Mouse (Mus musculus) E14TG2a.4 (cell line): Measurements from ENCODE around the gene Mras.
A peak's percentile ranks its signal among the peaks of the same experiment; 100 is the strongest.

Experiments
- H3K27me3 ChIP-seq: 2 replicates; pipeline ENCODE4 v1.6.1; 2014; ENCODE audit warnings: low read length, control low read depth; ENCODE audit not compliant: insufficient read depth
- H3K36me3 ChIP-seq: 2 replicates; pipeline ENCODE4 v1.6.1; 2014; ENCODE audit warnings: low read length, control low read depth; ENCODE audit not compliant: insufficient read depth
- H3K4me1 ChIP-seq: replicated peaks from 2 replicates; pipeline ENCODE4 v1.6.1; 2014; ENCODE audit warnings: low read depth, low read length, control low read depth
- H3K4me3 ChIP-seq: replicated peaks from 2 replicates; pipeline ENCODE4 v1.5.1; 2014; ENCODE audit warnings: mild to moderate bottlenecking, low read length
- H3K9me3 ChIP-seq: 2 replicates; pipeline ENCODE4 v1.6.1; 2014; ENCODE audit warnings: low read length, control low read depth
- CTCF ChIP-seq: conservative IDR thresholded peaks from 2 replicates; pipeline ENCODE4 v1.5.1; 2014; ENCODE audit warnings: low read length
- NANOG ChIP-seq: IDR thresholded peaks from 2 replicates; pipeline ENCODE4 v1.6.1; 2014; ENCODE audit warnings: borderline replicate concordance, low read length, mixed read lengths
- POU5F1 ChIP-seq: IDR thresholded peaks from 2 replicates; pipeline ENCODE4 v1.6.1; 2014; ENCODE audit warnings: low read length, borderline replicate concordance

Mras gene

GRCm38 (mm10) chr9:99363076-99363475 is 74.1 kb downstream of the Mras start:
- peaks cover 5% of the 10 kb centered on the region for H3K27me3 ChIP-seq
- H3K4me1 ChIP-seq, result peaks cover 32% of the 10 kb centered on the region
- H3K36me3 ChIP-seq, result no peaks in the 10 kb centered on the region
- no peak for TF ChIP-seq NANOG
- no peak for TF ChIP-seq POU5F1
- TF ChIP-seq CTCF, result no peak
- H3K4me3 ChIP-seq, result no peak overlapping the region
- H3K9me3 ChIP-seq, result no peaks in the 10 kb centered on the region

GRCm38 (mm10) chr9:99361946-99362345 is 75.2 kb downstream of the Mras start:
- peaks cover 38% of the 10 kb centered on the region for H3K4me1 ChIP-seq
- no peaks in the 10 kb centered on the region for H3K36me3 ChIP-seq
- TF ChIP-seq POU5F1, result no peak
- no peak for TF ChIP-seq CTCF
- TF ChIP-seq NANOG, result no peak
- peaks cover 16% of the 10 kb centered on the region for H3K27me3 ChIP-seq
- H3K4me3 ChIP-seq, result no peak overlapping the region
- no peaks in the 10 kb centered on the region for H3K9me3 ChIP-seq

GRCm38 (mm10) chr9:99359012-99359411 is 78.2 kb downstream of the Mras start:
- H3K4me3 ChIP-seq, result no peak overlapping the region
- TF ChIP-seq CTCF (no peak), NANOG (no peak), POU5F1 (no peak)
- H3K36me3 ChIP-seq, result no peaks in the 10 kb centered on the region
- H3K27me3 ChIP-seq, result peaks cover 43% of the 10 kb centered on the region
- H3K9me3 ChIP-seq, result no peaks in the 10 kb centered on the region
- H3K4me1 ChIP-seq, result peaks cover 44% of the 10 kb centered on the region

DNA sequence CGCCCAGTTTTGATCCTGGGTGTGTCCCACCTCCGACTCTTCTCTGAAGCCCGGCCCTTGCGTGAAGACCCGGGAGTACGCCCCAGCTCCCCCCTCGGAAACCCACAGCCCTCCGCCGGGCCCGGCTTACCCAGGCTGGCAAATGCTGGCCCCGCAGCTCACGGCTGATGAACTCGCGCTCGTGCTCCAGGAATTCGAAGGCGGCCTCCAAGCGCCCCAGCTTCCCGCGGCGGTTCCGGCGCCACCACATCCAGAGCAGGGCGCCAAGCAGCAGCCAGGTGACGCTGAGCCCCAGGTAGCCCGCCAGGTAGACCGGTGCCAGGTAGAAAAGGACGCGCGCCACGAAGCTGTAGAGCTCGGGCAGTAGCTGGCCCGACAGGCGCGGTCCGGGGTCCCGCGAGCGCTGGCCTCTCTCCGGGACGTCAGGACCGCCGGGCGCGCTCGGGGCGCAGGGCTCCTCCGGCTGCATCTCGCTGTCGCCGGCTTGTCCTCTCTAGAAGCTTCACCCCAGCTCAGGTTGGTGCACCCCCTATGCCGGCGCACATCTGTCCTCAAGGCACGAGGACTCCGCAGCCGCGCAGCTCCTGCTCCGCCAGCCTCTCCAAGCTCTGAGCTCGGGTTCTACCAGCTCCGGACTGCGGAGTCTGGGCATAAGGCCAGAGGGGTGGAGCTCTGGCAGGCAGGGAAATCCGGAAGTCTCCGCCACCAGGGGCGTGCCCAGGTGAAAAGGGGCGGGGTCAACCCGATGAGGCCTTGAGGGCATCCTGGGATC is 79.1 kb downstream of the Mras start, which contains the start of gene Esyt3:
Esyt3 (minus strand) TSS at position 637 of the 772 bp plus-strand sequence.
- no peaks in the 10 kb centered on the region for H3K9me3 ChIP-seq
- peaks cover 42% of the 10 kb centered on the region for H3K4me1 ChIP-seq
- TF ChIP-seq POU5F1 (no peak), NANOG (no peak), CTCF (no peak)
- H3K27me3 ChIP-seq, result peaks cover 43% of the 10 kb centered on the region
- peak within 1 kb of the TSS; percentile 87 for H3K4me3 ChIP-seq
- H3K36me3 ChIP-seq, result no peaks in the 10 kb centered on the region

GRCm38 (mm10) chr9:99357561-99357920 is 79.6 kb downstream of the Mras start:
- peaks cover 43% of the 10 kb centered on the region for H3K27me3 ChIP-seq
- H3K9me3 ChIP-seq, result no peaks in the 10 kb centered on the region
- H3K36me3 ChIP-seq, result no peaks in the 10 kb centered on the region
- H3K4me3 ChIP-seq, result peak overlapping the region; percentile 87
- peaks cover 39% of the 10 kb centered on the region for H3K4me1 ChIP-seq
- no peak for TF ChIP-seq CTCF
- no peak for TF ChIP-seq POU5F1
- TF ChIP-seq NANOG, result no peak

DNA sequence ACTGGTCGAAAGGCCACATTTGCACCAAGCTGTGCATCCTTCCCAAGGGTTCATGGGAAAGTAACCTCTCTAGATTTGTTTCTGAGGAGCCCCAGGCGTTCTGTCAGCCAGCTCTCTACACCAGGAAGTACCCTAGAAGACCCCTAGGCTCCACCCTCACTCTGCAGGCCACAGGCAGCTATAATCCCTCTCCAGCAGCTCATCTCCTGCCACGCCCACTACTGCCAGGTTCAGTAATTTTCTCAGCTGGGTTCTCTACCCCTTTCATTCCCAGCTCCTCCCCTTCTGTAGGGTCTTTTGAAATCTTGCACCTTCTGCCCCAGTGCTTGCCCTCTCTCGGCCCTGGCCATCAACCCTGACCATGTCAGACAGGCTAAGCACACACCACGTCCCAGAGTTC is 81.2 kb downstream of the Mras start:
- no peaks in the 10 kb centered on the region for H3K36me3 ChIP-seq
- no peak overlapping the region for H3K4me3 ChIP-seq
- TF ChIP-seq POU5F1, result no peak
- no peaks in the 10 kb centered on the region for H3K9me3 ChIP-seq
- H3K27me3 ChIP-seq, result peaks cover 43% of the 10 kb centered on the region
- H3K4me1 ChIP-seq, result peaks cover 39% of the 10 kb centered on the region

- H3K9me3 ChIP-seq, result no peaks in the 10 kb centered on the region
- peaks cover 36% of the 10 kb centered on the region for H3K4me1 ChIP-seq
- H3K4me3 ChIP-seq, result no peak overlapping the region
- peaks cover 43% of the 10 kb centered on the region for H3K27me3 ChIP-seq
- no peaks in the 10 kb centered on the region for H3K36me3 ChIP-seq
- TF ChIP-seq NANOG (no peak), CTCF (no peak), POU5F1 (no peak)
These were observed 82.4 kb downstream of the Mras start for GRCm38 (mm10) chr9:99354796-99355195.

DNA sequence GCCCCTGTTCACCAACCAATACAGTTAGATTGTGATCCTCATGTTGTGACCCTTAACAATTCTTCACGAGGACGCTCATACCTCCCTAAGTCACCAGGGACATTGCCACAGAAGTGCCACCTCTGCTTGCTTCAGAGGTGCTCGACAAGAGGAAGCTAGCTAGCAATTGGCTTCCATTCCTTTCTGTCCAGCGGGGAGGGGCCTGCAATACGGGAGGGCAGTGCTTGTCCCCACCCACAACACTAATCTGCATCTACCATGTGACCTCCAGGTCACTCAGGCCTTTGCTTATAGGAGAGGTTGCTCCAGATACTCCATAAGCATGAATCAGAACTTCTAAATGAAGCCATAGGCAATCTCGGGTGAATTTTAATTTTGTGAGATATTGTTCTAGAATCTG is 83.8 kb downstream of the Mras start:
- no peak overlapping the region for H3K4me3 ChIP-seq
- no peaks in the 10 kb centered on the region for H3K36me3 ChIP-seq
- peaks cover 40% of the 10 kb centered on the region for H3K27me3 ChIP-seq
- peaks cover 26% of the 10 kb centered on the region for H3K4me1 ChIP-seq
- no peaks in the 10 kb centered on the region; the same call in 1 of the 2 replicates for H3K9me3 ChIP-seq
- no peak for TF ChIP-seq NANOG
- no peak for TF ChIP-seq CTCF
- no peak for TF ChIP-seq POU5F1

- Histone ChIP-seq H3K4me1 (peaks cover 26% of the 10 kb centered on the region), H3K27me3 (peaks cover 37% of the 10 kb centered on the region), H3K36me3 (no peaks in the 10 kb centered on the region), H3K9me3 (no peaks in the 10 kb centered on the region; the same call in 1 of the 2 replicates), H3K4me3 (no peak overlapping the region)
- TF ChIP-seq CTCF (no peak), POU5F1 (no peak), NANOG (no peak)
These were observed 84.2 kb downstream of the Mras start for GRCm38 (mm10) chr9:99352964-99353363.
